Mouse (Mus musculus): ENCODE measurements at regions not wholly inside any gene's neighbourhood (a gene's known extent, or its start where the extent isn't known, plus 50 kb on each side); places are given as distances from the start of the nearest gene placed in this dataset.

- no peak for DNase-seq
These were observed 54.8 kb upstream of the Cep85l start for GRCm38 (mm10) chr10:53434376-53435171.

- no peak for DNase-seq
These were observed 53.0 kb upstream of the Cep85l start for GRCm38 (mm10) chr10:53432794-53433193.

GRCm38 (mm10) chr10:53429539-53430344 is 50.0 kb upstream of the Cep85l start:
- DNase-seq = no peak
